Mouse (Mus musculus) liver, embryonic 15.5 days (tissue): ENCODE data around the gene Pcp4l1. TPM values are rescaled to one million over a fixed set of nuclear protein-coding genes. Genes with fewer than 3 reads are reported as not detected.
A peak's percentile ranks its signal among the peaks of the same experiment; 100 is the strongest.

Source experiments
- ATAC-seq: fragments of 200-750 bp; cut with Nextera tagmentation; 2 replicates; pipeline ENCODE4 v1.8.0; 2017; ENCODE audit warnings: moderate number of reproducible peaks, mild to moderate bottlenecking, moderate library complexity; ENCODE audit not compliant: insufficient read depth
- H3K27ac ChIP-seq: fragments of 300-500 bp; sonication (generic); replicated peaks from 2 replicates; pipeline ENCODE4 v1.5.1; 2015; ENCODE audit warnings: mild to moderate bottlenecking, inconsistent platforms
- H3K27me3 ChIP-seq: fragments of 300-500 bp; sonication (generic); 2 replicates; pipeline ENCODE4 v1.6.1; 2015; ENCODE audit warnings: mild to moderate bottlenecking, inconsistent platforms
- H3K36me3 ChIP-seq: fragments of 300-500 bp; sonication (generic); replicated peaks from 2 replicates; pipeline ENCODE4 v1.6.1; 2015; ENCODE audit warnings: moderate library complexity, mild to moderate bottlenecking, inconsistent platforms
- H3K4me1 ChIP-seq: fragments of 300-500 bp; sonication (generic); replicated peaks from 2 replicates; pipeline ENCODE4 v1.6.1; 2015; ENCODE audit warnings: inconsistent platforms
- H3K4me2 ChIP-seq: fragments of 300-500 bp; sonication (generic); 2 replicates; pipeline ENCODE4 v1.6.1; 2015; ENCODE audit warnings: moderate library complexity, mild to moderate bottlenecking, inconsistent platforms
- H3K4me3 ChIP-seq: fragments of 300-500 bp; sonication (generic); replicated peaks from 2 replicates; pipeline ENCODE4 v1.5.1; 2015; ENCODE audit warnings: mild to moderate bottlenecking, inconsistent platforms
- H3K9ac ChIP-seq: fragments of 300-500 bp; sonication (generic); 2 replicates; pipeline ENCODE4 v1.6.1; 2015; ENCODE audit warnings: moderate library complexity, mild to moderate bottlenecking, inconsistent platforms
- H3K9me3 ChIP-seq: fragments of 300-500 bp; sonication (generic); replicated peaks from 2 replicates; pipeline ENCODE4 v1.6.1; 2016; ENCODE audit warnings: inconsistent platforms
- WGBS: fragments of 180-500 bp; shearing (Covaris S2); methylation state at CpG from one replicate; pipeline ENCODE4 v1.1.7; 2015; ENCODE audit warnings: mixed read lengths; ENCODE audit not compliant: insufficient replicate concordance; 5-methylcytosine and 5-hydroxymethylcytosine counted together
- polyA plus RNA-seq: library from polyadenylated mRNA; unstranded; fragments of >200 nt; fragmentation: Nextera tagmentation; extraction: Ambion mirVana; gene quantifications from 2 replicates; pipeline ENCODE4 v1.2.1, GENCODE M21; 2015

Pcp4l1 gene
- polyA plus RNA-seq, 1 experiment from 2014 or later = 1.7 TPM

DNA sequence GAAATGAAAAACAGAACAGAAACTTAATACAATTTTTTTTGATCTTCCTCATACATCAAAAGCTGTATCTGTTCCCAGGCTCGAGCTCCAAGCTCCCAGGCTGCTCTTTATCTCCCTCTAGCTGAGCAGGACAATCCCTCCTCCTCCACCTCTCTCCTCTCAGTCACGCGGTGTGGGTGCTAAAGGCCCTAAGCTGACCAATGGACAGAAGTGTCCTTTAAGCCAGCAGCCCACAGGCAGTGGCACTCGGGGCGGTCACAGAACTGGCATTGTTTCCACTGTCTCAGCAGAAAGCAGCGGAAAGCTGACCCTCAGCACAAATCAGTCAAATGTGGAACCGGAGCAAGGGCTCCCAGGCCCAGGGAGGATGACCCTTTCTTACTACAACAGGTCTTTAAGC lies 66.8 kb downstream of the Pcp4l1 start:
- no peak; the same call in 1 of the 2 replicates for ATAC-seq
- no peak overlapping the region for H3K4me2 ChIP-seq
- no peaks in the 10 kb centered on the region for H3K27me3 ChIP-seq
- no peak overlapping the region for H3K27ac ChIP-seq
- no peak overlapping the region for H3K4me3 ChIP-seq
- 73% methylated on average over 7 of the region's 7 CpGs for WGBS
- H3K9ac ChIP-seq = no peak overlapping the region
- no peaks in the 10 kb centered on the region for H3K9me3 ChIP-seq
- peaks cover 70% of the 10 kb centered on the region for H3K36me3 ChIP-seq
- H3K4me1 ChIP-seq = peaks cover 18% of the 10 kb centered on the region

DNA sequence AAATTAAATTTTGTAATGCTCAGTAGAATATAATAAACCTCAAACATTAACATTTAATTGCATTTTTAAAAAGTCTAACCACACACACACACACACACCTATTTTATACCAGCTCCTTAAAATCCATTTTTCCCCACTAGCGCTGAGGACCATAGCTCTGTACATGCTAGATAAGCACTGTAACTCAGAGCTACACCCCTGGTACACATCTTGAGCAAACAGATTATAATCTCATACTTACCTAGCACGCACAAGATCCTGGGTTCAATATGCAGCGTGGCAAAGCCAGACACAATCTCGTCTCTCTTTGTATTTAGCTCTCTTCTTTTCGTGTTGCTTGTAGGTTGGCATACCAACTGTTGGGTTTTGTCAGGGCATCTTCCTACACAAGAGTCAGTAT lies 71.7 kb downstream of the Pcp4l1 start:
- peaks cover 41% of the 10 kb centered on the region for H3K4me1 ChIP-seq
- H3K9ac ChIP-seq = no peak overlapping the region
- no peaks in the 10 kb centered on the region for H3K9me3 ChIP-seq
- ATAC-seq = peak; percentile 92
- 30% methylated on average over 5 of the region's 5 CpGs for WGBS
- no peaks in the 10 kb centered on the region for H3K27me3 ChIP-seq
- H3K36me3 ChIP-seq = peaks cover 27% of the 10 kb centered on the region
- peak overlapping the region; percentile 59 for H3K4me2 ChIP-seq
- peak overlapping the region; percentile 63 for H3K27ac ChIP-seq
- no peak overlapping the region; the same call in 1 of the 2 replicates for H3K4me3 ChIP-seq

Other genes starting within 250 kb of the Pcp4l1 start
- gene Fcgr2b, start 219.7 kb downstream of the Pcp4l1 start, polyA plus RNA-seq = 4.8 and 5.7 TPM in 2 replicates
- gene Fcgr4, start 177.3 kb downstream of the Pcp4l1 start, polyA plus RNA-seq = 3.9 and 4.2 TPM in 2 replicates
- 27.2 and 28.0 TPM in 2 replicates for gene Fcgr3, start 131.3 kb downstream of the Pcp4l1 start, polyA plus RNA-seq
- 1.7 and 2.6 TPM in 2 replicates for gene Cfap126, start 82.3 kb downstream of the Pcp4l1 start, polyA plus RNA-seq
- gene Sdhc, start 45.7 kb downstream of the Pcp4l1 start, polyA plus RNA-seq = 149 and 158 TPM in 2 replicates
- gene Mpz, start 45.6 kb downstream of the Pcp4l1 start, polyA plus RNA-seq = not detected in 2 replicates
- gene Nr1i3, start 17.7 kb upstream of the Pcp4l1 start, polyA plus RNA-seq = 1.1 and 1.5 TPM in 2 replicates
- gene Tomm40l, start 26.2 kb upstream of the Pcp4l1 start, polyA plus RNA-seq = 15.8 and 16.2 TPM in 2 replicates
- 6,467 and 6,641 TPM in 2 replicates for gene Apoa2, start 28.8 kb upstream of the Pcp4l1 start, polyA plus RNA-seq
- gene Fcer1g, start 38.1 kb upstream of the Pcp4l1 start, polyA plus RNA-seq = 115 and 118 TPM in 2 replicates
- gene Adamts4, start 54.2 kb upstream of the Pcp4l1 start, polyA plus RNA-seq = 0.58 and 0.60 TPM in 2 replicates
- 137 and 144 TPM in 2 replicates for gene Ndufs2, start 55.1 kb upstream of the Pcp4l1 start, polyA plus RNA-seq
- gene B4galt3, start 74.1 kb upstream of the Pcp4l1 start, polyA plus RNA-seq = 21.9 and 23.5 TPM in 2 replicates
- 214 and 226 TPM in 2 replicates for gene Ppox, start 84.9 kb upstream of the Pcp4l1 start, polyA plus RNA-seq
- gene Usp21, start 91.7 kb upstream of the Pcp4l1 start, polyA plus RNA-seq = 24.9 and 28.5 TPM in 2 replicates
- 40.6 and 41.4 TPM in 2 replicates for gene Ufc1, start 98.8 kb upstream of the Pcp4l1 start, polyA plus RNA-seq
- gene Dedd, start 132.9 kb upstream of the Pcp4l1 start, polyA plus RNA-seq = 18.6 and 20.1 TPM in 2 replicates
- 33.1 and 39.1 TPM in 2 replicates for gene Nit1, start 149.4 kb upstream of the Pcp4l1 start, polyA plus RNA-seq
- gene Pfdn2, start 149.4 kb upstream of the Pcp4l1 start, polyA plus RNA-seq = 32.8 and 37.5 TPM in 2 replicates
- 0.21 and 0.33 TPM in 2 replicates for gene Klhdc9, start 164.5 kb upstream of the Pcp4l1 start, polyA plus RNA-seq
- 0.07 and 0.18 TPM in 2 replicates for gene Nectin4, start 173.8 kb upstream of the Pcp4l1 start, polyA plus RNA-seq
- 5.0 and 5.3 TPM in 2 replicates for gene Arhgap30, start 192.7 kb upstream of the Pcp4l1 start, polyA plus RNA-seq
- 18.6 and 21.3 TPM in 2 replicates for gene Usf1, start 215.0 kb upstream of the Pcp4l1 start, polyA plus RNA-seq
- gene Tstd1, start 222.6 kb upstream of the Pcp4l1 start, polyA plus RNA-seq = 2.1 and 2.5 TPM in 2 replicates
- 29.7 and 32.8 TPM in 2 replicates for gene F11r, start 241.3 kb upstream of the Pcp4l1 start, polyA plus RNA-seq